Mouse (Mus musculus) bone marrow, adult 2 months (tissue): ENCODE data around the gene Lrrc28.

Experiments used
- CTCF ChIP-seq: fragments of 200-500 bp; IDR thresholded peaks from 2 replicates; pipeline ENCODE4 v1.5.1; 2011; ENCODE audit warnings: low read length, control low read depth; ENCODE audit not compliant: control insufficient read depth, insufficient read depth
- POLR2A ChIP-seq: fragments of 200-500 bp; IDR thresholded peaks from 2 replicates; pipeline ENCODE4 v1.6.1; 2011; ENCODE audit warnings: low read depth, mild to moderate bottlenecking, control low read depth, low read length, borderline replicate concordance; ENCODE audit not compliant: control insufficient read depth

GRCm38 (mm10) chr7:67529381-67529780, 115.7 kb downstream of the Lrrc28 start:
- no peak for TF ChIP-seq CTCF
- no peak for TF ChIP-seq POLR2A
